ENCODE assay signal across 9 mouse cellular contexts in the genomic region with DNA sequence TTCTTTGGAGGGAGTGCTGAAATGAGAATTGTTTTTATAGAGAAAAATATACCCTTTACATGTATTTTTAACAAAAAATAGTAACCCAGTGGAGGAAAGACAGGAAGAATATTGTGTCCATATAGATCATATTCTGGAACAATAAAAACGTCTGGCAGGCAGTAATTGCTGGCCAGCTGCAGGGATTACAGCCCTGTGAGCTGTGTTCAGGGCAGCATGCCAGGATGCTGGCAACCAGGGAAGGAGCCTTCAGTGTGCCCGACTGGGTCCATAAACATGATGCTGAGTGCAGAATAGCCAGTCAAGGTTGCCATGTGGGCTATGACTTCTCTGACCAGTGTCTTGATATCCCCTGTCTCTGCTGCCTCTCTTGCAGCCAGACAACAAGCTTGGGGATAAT.
DNase-seq lines count a peak whose midpoint lies in the region; ATAC-seq and TF ChIP-seq lines count a peak whose summit lies in the region.
"Had no signal": no experiment of that assay in that cellular context is flagged by ENCODE, and none has a peak within 500 bp of the region (broad histone marks: within the 10 kb centered on the region; RNA-seq: fewer than 3 reads in every experiment).

No protein-coding gene starts in this region.

- no peak for TF ChIP-seq EP300 in liver, postnatal 0 days (IDR thresholded peaks at IDR 0.05; ENCODE audit: low read depth)

- WGBS in midbrain, embryonic 14.5 days, result 10% methylated on average over 2 of the region's 2 CpGs
- 46% methylated on average over 2 of the region's 2 CpGs for whole genome bisulfite sequencing in midbrain, embryonic 10.5 days
- 3% methylated on average over 2 of the region's 2 CpGs for WGBS in large intestine, adult 2 months
- 16% methylated on average over 2 of the region's 2 CpGs for WGBS in neural tube, embryonic 13.5 days
- WGBS in liver, postnatal 0 days (ENCODE audit: insufficient replicate concordance), result 49% methylated on average over 2 of the region's 2 CpGs

- no peak overlapping the region for H3K9ac ChIP-seq in midbrain, embryonic 14.5 days (replicated peaks; ENCODE audit: low read length)
- H3K9ac ChIP-seq in neural tube, embryonic 13.5 days, result no peak overlapping the region
- H3K9ac ChIP-seq in liver, postnatal 0 days (replicated peaks), result no peak overlapping the region

- H3K27me3 ChIP-seq in midbrain, embryonic 14.5 days (ENCODE audit: control insufficient read depth, insufficient read depth, low read length), result no peaks in the 10 kb centered on the region
- no peaks in the 10 kb centered on the region for H3K27me3 ChIP-seq in midbrain, embryonic 10.5 days (ENCODE audit: low read depth, poor library complexity, severe bottlenecking)
- H3K27me3 ChIP-seq in neural tube, embryonic 13.5 days, result no peaks in the 10 kb centered on the region
- no peaks in the 10 kb centered on the region for H3K27me3 ChIP-seq in liver, postnatal 0 days (ENCODE audit: insufficient read depth, low read length)

- TF ChIP-seq CTCF in liver, postnatal 0 days (IDR thresholded peaks at IDR 0.05; ENCODE audit: low read depth), result no peak

- no peak overlapping the region for H3K4me2 ChIP-seq in midbrain, embryonic 14.5 days (ENCODE audit: low read length)
- H3K4me2 ChIP-seq in neural tube, embryonic 13.5 days, result no peak overlapping the region
- H3K4me2 ChIP-seq in liver, postnatal 0 days (ENCODE audit: low read depth, low read length), result no peak overlapping the region

- no peaks in the 10 kb centered on the region for H3K9me3 ChIP-seq in midbrain, embryonic 14.5 days (ENCODE audit: control insufficient read depth, low read length)
- H3K9me3 ChIP-seq in midbrain, embryonic 10.5 days (replicated peaks), result no peaks in the 10 kb centered on the region
- H3K9me3 ChIP-seq in neural tube, embryonic 13.5 days, result no peaks in the 10 kb centered on the region
- H3K9me3 ChIP-seq in liver, postnatal 0 days (ENCODE audit: low read length), result no peaks in the 10 kb centered on the region

- no peak overlapping the region for H3K4me3 ChIP-seq in midbrain, embryonic 14.5 days (replicated peaks; ENCODE audit: low read depth, low read length)
- no peak overlapping the region for H3K4me3 ChIP-seq in midbrain, embryonic 10.5 days
- H3K4me3 ChIP-seq in neural tube, embryonic 13.5 days, result no peak overlapping the region
- no peak overlapping the region for H3K4me3 ChIP-seq in liver, postnatal 0 days (ENCODE audit: low read depth, low read length)
- H3K4me3 ChIP-seq: heart, adult 2 months had no signal

- peak; percentile 74 for DNase-seq in midbrain, embryonic 14.5 days
- no peak for DNase-seq in midbrain, embryonic 10.5 days (ENCODE audit: low spot score)
- DNase-seq in cerebellum, postnatal 36 days, result peak; percentile 29 to 33
- DNase-seq in large intestine, adult 2 months (ENCODE audit: low read depth, low spot score), result peak; percentile 52
- DNase-seq in liver, postnatal 0 days, result no peak
- DNase-seq in embryo, embryonic 11 days, result no peak

- no peak for ATAC-seq in midbrain, embryonic 14.5 days (ENCODE audit: low FRiP score, low TSS enrichment)
- peak; percentile 63; the same call in 1 of the 2 replicates for ATAC-seq in neural tube, embryonic 13.5 days (ENCODE audit: low read depth)
- no peak for ATAC-seq in liver, postnatal 0 days

- H3K4me1 ChIP-seq in midbrain, embryonic 14.5 days (ENCODE audit: control insufficient read depth, insufficient read depth, low read length), result peaks cover 11% of the 10 kb centered on the region
- H3K4me1 ChIP-seq in midbrain, embryonic 10.5 days, result peaks cover 17% of the 10 kb centered on the region
- peaks cover 22% of the 10 kb centered on the region for H3K4me1 ChIP-seq in neural tube, embryonic 13.5 days (replicated peaks)
- H3K4me1 ChIP-seq in liver, postnatal 0 days (ENCODE audit: insufficient read depth), result no peaks in the 10 kb centered on the region

- H3K36me3 ChIP-seq in midbrain, embryonic 14.5 days (ENCODE audit: control insufficient read depth, insufficient read depth, low read length), result no peaks in the 10 kb centered on the region
- H3K36me3 ChIP-seq in midbrain, embryonic 10.5 days, result no peaks in the 10 kb centered on the region
- no peaks in the 10 kb centered on the region for H3K36me3 ChIP-seq in neural tube, embryonic 13.5 days
- no peaks in the 10 kb centered on the region for H3K36me3 ChIP-seq in liver, postnatal 0 days (replicated peaks; ENCODE audit: insufficient read depth, low read length)

- H3K27ac ChIP-seq in midbrain, embryonic 14.5 days (replicated peaks; ENCODE audit: low read depth, low read length), result peak overlapping the region; percentile 60; the same call in 1 of the 2 replicates
- no peak overlapping the region for H3K27ac ChIP-seq in midbrain, embryonic 10.5 days (replicated peaks)
- H3K27ac ChIP-seq in neural tube, embryonic 13.5 days (replicated peaks), result peak overlapping the region; percentile 82
- no peak overlapping the region for H3K27ac ChIP-seq in liver, postnatal 0 days (ENCODE audit: low read depth)
- H3K27ac ChIP-seq: heart, adult 2 months; macrophage had no signal

Comparison
In these comparisons a context has a peak if more than half of its experiments do, and no peak if none do; other contexts are left out.
1. DNase-seq: peak in midbrain, embryonic 14.5 days (single experiment), cerebellum, postnatal 36 days (2 of 2) and large intestine, adult 2 months (single experiment); none in midbrain, embryonic 10.5 days (single experiment), liver, postnatal 0 days (single experiment) and embryo, embryonic 11 days (single experiment).
2. H3K27ac ChIP-seq: peak in midbrain, embryonic 14.5 days (single experiment) and neural tube, embryonic 13.5 days (single experiment); none in midbrain, embryonic 10.5 days (single experiment) and liver, postnatal 0 days (single experiment).